Mouse (Mus musculus) WW6 (cell line): Measurements from ENCODE around the gene Mark1.

Experiments
- DNase-seq: peaks from one replicate; pipeline ENCODE4 v3.0.0-alpha.2; 2013; ENCODE audit warnings: low read depth, low spot score

The Mark1 gene

DNA sequence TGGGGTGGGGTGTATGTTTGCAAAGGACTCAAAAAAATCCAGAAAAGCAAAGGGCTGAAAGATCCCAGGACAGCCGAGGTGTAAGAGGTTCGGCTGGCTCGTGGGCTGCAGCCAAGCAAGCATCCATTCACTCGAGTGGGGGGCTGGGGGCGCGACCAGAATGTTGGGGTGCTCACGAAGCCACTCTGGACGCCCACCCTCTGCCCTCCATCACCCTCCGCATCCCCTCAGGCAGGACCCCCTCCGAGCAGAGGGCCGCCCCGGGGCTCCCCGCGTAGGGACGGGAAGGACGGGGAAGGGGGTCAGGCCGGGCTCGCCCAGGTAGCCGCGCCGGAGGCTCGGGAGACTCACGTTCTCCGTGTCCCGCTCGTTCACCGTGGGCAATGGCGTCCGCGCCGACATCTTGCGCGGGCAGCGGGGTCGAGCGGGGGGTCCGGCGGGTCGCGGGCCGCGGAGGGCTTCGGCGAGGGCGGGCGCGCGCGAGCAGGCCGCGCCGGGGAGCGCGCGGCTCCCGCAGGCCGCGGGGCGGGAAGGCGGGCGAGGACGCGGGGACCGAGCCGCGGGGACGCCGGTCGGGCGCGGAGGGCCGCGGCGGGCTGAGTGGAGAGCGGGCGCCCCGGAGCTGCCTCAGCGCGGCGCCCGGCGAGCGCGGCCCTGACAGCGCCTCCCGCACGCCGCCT is at the start of gene Mark1:
Mark1 (minus strand) TSS at position 500 of the 680 bp plus-strand sequence.
- DNase-seq: no peak

DNA sequence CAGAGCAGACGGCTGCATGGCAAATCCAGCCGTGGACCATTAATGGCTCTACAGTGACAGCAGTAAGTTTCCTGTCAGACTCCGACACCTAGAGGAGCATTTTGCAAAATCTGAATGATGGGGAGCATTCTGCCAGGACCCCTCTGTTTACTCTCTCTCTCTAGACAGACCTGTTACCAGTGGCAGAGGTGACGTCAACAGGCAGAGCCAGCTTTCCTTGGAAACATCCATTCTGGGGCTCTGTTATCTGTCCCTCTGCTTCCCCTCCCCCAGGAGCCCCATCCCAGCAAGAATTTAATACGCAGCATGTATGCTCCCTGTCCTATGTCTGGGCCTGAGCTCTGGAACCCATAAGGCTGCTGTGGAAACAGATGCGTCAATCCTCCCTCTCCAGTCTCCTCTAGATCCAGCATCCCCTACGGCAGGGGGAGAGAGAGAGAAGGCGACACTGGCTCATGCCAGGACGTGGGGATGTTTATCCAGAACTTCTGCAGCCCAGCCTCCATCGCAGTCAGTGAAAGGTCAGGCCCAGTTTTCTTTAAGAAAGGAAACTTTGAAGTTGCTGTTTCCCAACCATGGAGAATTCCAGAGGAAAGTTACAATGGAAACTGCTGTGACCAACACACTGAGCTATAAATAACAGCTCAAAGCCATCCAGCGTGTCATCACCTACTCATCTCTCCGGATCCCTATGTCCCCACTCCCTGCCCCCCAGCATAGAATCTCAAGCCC is 48.3 kb upstream of the Mark1 start:
- DNase-seq: no peak

DNA sequence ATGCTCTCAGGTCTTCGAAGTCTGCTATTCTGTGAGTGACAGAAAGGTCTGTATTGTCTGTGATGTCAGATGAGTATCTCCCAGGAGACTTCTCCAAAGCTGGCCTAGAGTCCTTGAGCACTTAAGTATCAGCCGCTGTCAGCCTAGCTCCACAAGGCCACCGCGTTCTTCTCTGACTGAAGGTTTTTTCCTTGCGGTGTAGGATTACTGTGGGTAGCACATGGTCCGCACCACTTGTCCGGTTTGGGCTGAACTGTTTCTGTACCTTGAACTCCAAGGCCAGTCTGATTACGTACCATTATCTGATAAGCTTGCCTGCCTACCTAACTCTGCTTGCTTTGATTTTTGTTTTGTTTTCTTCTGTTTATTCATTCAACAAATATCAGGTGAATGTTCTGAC is 47.1 kb upstream of the Mark1 start:
- no peak for DNase-seq

DNA sequence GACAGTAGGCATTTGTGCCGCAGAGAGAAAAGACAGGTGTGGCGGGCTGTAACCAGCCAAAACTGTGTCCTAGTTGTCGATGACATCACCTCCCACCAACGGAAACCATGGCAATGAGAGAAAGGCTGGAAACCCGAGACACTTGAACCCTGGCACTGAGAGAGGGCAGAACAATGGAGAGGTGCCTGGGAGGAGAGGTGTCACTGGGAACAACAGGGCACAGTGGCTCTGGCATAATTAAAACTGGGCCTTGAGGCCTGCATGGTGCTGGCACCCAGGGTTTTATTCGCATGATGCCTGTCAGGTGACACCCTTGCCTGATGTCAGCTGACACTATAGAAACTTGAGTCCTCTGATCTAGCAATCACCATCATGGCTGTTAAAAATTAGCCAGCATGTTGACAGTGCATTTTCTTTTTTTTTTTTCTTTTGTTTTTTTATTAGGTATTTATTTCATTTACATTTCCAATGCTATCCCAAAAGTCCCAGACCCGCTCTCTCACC is 38.9 kb upstream of the Mark1 start:
- DNase-seq: no peak

DNA sequence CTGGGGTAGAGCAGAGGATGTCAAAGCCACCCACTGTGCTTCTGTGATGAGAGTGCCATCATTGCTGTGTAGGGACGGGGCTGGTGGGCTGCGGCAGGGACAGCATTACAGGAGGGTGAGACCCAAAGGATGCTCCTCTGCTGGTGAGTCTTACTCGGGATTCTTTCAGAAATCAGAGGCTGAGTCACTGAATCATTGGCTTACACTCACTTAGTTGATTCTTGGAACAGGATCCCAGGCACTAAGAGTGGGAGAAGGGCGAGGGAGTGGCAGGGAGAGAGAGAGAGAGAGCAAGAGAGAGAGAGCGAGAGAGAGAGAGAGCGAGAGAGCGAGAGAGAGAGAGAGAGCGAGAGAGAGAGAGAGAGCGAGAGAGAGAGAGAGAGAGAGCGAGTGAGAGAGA is 31.2 kb upstream of the Mark1 start:
- DNase-seq: no peak

DNA sequence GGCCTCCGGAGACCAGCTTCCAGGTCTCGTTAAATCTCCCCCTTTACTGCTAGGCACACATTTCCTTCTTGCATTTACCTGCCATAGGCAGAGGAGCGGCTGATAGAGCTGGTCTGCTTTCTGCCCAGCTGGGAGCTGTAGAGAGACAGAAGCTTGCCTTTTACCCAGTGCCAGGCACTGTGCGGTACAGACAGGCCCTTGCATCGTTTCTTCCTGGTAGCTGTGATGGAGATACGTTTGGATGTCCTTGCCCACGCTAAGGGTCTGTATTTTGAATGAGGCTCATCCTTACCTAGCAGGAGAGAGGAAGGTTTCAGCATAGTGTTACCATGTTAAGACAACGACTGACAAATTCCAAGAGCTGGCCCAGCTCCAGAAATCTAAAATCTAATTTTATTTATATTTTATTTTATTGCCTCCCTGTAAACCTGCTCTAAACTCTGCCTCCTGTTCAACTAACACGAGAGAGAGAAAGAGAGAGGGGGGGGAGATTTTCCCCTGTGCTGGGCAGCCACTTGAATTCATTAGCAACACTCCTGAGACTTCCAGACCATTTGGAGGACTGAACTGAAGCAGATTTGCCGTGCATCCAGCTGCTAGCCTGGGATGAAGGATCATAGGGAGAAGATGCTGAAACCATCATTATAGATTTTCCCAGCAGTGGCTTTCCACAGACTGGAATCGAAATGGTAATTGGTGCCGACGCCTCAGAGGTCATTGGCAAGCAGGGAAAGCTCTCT is 21.2 kb upstream of the Mark1 start:
- DNase-seq: no peak

DNA sequence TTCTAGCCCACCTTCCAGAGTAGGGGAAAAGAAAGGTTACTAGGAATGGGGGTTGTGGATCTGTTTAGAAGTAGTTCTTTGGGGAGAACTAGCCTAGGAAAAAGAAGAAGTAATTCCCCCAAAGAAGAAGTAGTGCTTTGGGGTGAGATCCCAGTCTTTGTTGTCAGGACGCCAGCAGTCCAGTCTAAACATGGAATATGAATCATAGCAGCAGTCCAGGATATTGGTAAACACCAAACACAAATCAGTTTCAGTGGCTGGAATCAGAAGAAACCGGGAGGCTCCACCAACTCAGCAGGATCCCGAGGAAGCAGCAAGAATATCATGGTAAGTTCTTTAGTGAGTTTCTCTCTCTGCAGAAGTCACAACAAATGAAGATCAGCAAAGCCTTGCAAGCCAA is 13.2 kb upstream of the Mark1 start:
- DNase-seq: no peak

DNA sequence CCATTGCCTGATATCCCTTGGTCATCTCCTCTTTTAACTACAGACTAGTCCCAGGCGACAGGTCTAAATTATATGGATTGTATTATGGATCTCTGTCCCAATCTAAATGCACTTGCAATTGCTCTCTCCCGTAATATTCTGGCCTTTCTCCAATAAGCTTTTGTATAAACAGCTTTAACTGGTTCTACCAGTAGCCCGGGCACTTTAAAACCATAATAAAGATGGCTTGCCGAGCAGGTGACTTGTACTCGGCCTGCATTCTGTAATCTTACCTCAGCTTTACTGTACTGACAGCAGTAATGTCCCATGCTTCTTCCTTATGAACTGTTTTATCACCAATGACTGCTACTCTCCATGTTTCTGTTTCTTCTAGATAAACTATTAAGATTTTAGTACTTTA is 7.7 kb upstream of the Mark1 start:
- DNase-seq: no peak

DNA sequence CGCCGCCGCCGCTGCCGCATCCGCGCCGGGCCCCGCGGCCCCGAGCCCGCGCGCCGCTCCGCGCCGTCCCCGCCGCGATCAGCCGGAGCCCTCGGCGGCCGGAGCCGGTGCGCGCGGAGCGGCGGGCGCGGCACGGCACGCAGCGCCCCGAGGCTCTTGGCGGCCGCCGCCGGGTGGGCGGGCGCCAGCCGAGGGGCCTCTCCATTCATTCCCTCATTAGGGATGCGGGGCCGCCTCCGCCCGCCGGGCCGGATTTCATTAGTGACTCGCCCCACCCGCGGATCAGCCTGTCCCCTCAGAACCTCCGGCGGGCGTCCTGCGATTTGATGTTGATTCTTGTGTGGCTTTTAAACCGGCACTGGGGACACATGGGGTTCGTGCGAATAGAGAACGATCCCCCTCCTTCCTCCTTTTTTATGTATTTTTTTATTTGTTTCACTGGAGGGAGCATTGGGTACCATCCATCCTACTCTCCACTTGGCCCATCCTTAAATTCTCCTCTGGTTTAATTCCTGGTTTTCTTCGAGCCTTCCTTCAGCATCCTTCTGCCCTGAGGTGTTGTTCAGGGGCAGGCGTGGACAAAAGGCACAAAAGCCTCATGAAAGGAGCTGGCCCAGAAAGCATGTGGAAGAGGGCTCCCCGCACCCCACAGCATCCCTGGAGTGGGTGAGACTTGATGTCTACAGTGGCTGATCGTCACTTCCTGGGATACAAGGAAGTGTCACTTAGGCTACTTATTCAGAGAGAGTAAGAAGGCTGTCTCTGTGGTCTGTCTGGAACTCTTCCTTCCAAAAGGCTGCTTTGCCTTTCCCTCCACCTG is 620 bp upstream of the Mark1 start:
- no peak for DNase-seq

DNA sequence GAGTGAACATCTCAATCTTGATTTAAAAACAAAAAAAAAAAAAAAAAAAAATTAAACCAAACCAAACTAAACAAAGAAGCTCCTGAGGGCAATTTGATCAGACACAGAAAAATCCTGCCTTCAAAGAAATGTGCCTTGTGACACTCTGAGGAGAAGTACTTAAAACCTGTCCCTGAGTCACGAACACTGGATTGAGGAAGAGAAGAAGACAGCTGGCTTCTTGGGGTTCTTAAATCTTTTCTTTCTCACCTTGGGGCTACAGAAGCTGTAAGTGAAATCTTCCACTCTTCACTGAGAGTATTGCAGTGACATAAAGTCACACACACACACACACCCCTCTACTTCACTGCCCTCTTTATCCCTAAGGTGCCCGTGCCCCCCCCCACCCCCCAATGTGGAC is 739 bp downstream of the Mark1 start:
- DNase-seq: no peak

DNA sequence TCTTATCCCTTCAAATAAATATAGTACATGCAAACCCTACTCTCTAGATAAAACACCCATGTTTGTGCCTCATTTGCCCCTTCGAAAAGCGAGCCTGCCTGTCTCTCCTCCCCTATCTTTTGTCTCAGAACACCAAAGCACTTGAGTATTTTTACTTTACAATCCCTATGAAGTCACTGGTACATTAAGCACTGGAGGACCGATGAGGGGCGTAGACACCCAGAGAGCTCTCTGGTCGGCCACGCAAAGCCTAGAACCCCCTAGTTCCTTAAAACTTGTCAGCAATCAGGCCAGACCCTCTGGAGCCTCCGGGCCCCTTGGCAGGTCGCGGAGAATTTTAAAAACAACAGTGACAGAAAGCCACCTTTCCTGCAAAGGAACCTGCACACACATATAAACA is 1.2 kb downstream of the Mark1 start:
- DNase-seq: no peak

DNA sequence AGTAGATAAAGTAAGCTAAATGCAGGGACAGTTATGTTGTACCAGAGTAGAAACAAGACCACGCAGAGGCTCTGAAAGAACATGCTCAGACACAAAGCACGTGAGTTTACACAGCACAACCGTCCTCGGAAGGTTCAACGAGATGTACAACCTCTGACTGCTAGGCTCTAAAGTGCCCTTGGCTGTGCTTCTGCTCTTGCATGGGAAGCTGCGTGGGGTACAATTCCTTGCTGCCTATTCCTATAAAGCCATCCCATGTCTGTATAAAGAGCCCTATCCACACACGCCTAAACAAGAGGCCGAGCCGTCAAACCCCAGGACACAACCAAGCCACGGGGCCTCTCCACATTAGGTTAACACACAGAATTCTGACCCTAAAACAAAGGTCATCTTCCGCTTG is 1.9 kb downstream of the Mark1 start:
- DNase-seq: no peak

DNA sequence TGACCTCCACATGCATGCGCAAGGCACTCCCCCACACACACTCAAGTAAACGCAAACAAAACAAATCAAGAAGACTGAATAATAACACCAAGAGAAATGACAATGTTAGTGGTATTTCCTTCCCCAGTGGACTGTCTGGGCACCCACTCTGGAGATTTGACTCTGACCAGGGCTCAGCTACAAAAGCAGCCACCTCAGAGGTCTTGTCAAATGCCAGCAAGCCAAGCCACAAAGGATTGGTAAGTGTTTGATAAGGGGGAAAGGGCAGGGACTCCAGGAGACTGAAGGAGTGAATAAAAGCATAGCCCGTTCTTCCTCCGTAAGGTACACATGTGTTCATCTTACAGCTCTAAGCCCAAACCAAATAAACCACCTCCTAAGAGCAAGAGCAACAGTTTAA is 4.0 kb downstream of the Mark1 start:
- no peak for DNase-seq

DNA sequence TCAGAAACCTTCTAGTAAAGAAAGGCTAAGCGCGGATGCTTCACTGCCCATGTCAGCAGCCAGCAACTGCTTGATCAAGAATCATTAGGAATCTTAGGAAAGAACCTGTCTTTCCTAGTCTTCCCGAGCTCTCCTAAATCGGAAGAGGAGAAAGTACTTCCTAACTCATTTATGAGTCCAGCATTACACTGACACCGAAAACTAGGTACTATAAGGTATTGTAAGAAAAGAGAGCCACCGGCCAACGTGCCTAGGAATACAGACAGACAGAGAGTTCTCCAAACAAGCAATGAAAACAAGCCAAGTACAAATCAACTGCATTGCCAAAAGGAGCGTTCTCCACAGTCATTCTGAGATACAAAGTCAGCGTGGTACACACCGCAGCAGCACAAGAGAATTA is 8.2 kb downstream of the Mark1 start:
- DNase-seq: no peak

DNA sequence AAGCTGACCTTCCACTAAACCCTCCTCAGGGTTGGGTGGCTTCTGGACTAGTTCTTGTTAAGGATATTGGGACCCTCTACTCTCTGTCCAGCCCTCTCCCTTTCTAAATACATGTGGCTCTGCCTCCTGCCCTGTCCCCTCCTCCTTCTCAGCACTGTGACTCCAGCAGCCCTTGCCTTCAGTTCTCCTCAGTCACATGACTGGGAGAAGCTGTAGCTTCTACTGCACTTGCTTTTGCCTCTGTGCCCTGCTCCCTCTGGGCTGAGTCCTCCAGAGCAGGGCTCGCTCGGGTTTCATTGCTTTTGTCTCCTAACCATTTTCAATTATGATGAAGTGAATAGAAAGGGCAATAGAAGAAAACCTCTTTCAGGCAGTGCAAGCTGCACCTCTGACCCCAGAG is 12.6 kb downstream of the Mark1 start:
- no peak for DNase-seq

DNA sequence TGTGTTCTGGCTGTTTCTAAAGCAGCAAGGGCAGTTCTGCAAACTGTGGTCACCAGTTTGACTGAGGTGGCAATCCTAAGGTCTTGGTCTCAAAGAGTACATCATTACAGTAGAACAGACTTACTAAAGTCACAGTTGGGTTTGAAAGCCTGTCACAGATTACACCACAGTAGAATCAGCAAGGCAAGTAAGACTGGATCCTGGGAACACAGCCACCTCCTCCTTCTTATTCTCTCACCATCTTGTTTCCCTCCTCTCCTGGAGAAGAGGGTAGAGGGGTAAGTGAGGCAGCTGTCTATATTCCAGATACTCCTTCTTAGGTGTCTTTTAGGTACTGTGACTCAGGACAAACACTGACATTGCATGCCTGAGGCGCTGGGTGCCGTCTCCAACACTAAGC is 14.6 kb downstream of the Mark1 start:
- no peak for DNase-seq

DNA sequence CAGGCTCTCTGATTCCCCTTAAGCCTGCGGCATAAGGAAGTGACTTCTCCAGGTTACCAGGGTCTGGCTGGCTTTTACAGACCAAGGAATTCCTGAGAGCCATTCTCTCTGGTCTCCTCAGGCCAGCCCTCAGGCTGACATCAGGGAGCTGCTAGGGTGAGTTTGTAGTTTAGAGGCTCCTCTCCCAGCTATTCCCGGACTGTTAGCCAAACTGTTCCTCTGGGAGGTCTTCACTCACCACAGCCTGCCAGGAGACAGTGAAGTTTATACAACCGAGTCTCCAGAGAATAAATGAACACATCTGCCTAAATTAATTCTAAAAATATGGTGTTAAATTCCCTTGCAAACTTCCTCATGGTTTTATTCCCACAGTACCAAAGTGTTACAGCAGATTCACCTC is 15.6 kb downstream of the Mark1 start:
- no peak for DNase-seq

DNA sequence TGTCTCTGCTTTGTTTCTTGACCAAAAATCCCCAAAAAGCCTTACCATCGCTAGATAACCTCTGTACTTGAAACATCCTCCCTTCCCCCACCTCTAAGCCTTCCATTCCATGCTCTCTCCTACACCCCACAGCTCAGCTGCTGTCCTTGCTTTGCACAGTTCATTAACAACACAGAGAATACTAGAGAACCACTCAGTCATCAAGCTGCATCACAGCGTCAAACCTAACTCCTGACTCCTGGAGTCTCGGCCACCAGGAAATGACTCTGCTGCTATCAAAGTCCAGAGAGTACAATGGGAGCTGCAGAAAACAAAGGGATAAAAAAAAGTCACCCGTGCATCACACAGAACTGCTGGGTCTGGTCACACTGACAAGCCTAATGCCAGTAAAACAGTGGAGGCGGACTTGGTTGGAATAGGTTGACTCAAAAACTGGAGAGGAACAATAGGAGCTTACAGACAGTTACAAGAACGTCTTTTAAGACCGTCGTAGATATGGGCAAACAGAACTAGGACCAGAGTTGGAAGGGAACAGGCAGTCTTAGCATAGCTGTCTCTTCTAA is 27.1 kb downstream of the Mark1 start:
- no peak for DNase-seq

DNA sequence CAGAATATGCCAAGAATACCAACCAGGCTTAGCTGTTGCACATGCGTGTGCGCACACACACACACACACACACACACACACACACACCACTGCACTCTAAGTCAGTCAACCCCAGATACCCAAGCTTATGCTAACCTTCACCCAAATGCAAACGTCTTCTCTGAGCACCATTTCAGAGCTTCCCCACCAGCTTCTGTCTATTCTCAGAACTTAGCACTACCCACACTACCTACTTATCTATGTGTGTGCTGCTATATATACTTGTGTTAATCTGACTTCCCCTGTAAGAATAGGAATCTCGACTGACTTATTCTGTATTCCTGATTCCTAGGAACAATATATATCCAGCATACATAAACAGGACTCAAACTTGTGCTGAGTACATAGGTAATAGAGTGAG is 30.0 kb downstream of the Mark1 start:
- DNase-seq: no peak

DNA sequence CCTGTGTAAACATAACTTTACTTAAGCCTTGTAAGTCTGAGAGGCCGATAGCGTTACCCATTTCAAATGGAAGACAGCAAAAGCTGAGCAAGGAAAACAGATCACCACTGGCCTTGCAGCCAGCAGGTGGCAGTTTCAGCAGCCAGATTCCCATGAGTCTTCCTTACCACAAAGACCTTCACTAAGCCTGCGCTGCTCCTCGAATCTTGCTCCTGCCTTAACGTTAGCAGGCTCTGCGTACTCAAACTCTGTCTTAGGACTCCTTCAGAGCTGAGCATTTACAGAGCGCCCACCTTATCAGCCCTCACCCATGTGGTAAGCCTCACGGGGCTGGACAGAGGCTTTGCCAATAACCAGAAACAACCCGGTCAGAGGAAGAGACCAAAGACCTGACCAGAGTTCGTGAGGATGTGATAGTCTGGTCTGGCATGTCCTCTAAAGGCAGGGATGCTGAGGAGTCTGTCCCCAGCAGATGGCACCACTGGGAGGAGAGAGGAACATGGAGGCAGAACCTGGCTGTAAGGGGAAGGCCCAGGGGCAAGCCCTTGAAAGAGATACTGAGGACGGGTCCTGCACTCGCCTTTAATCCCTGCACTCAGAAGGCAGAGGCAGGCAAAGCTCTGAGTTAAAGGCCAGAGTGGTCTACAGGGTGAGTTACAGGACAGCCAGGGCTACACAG is 33.5 kb downstream of the Mark1 start:
- DNase-seq: no peak

DNA sequence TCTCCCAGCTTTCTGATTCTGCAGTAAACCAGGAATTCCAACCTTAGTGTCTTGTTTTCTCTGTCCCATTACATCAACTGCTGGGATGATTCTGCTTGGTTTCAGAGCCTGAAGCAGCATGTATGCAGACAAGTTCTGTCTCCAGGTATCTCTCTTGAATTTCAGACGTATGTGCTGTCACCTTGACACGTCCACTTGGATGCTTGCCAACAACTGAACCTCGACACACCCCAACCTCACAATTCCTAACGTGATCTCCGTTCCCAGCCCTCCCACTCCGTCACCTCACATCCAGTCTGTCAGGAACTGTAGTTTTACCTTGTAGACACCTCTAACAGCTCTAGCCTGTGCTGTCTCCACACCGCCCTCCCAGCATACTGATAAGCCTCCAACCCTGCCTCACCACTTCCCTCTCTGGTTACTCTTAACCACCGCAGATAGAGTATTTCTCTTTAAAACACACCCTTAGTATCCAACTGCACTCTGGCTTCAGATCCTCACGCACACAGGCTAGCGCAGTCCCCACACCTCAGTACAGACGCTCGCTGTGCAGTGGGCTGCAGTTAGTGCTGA is 36.2 kb downstream of the Mark1 start:
- DNase-seq: no peak
